Mouse (Mus musculus): ENCODE results near the gene 1110017D15Rik.

The 1110017D15Rik gene

GRCm38 (mm10) chr4:41479456-41479804, 37.7 kb downstream of the 1110017D15Rik start:
- no peak for DNase-seq (ENCODE audit: low read depth)

GRCm38 (mm10) chr4:41478751-41479455, 38.2 kb downstream of the 1110017D15Rik start:
- no peak for DNase-seq (ENCODE audit: low read depth)

- no peak for DNase-seq (ENCODE audit: low read depth)
Observed at GRCm38 (mm10) chr4:41477648-41478160, 39.4 kb downstream of the 1110017D15Rik start.

GRCm38 (mm10) chr4:41471384-41471689, 45.8 kb downstream of the 1110017D15Rik start:
- no peak for DNase-seq (ENCODE audit: low read depth)

GRCm38 (mm10) chr4:41470684-41471383, 46.3 kb downstream of the 1110017D15Rik start:
- no peak for DNase-seq (ENCODE audit: low read depth)

GRCm38 (mm10) chr4:41470051-41470683, 47.0 kb downstream of the 1110017D15Rik start:
- no peak for DNase-seq (ENCODE audit: low read depth)

- DNase-seq (ENCODE audit: low read depth) = no peak
Observed at GRCm38 (mm10) chr4:41469199-41469598, 47.9 kb downstream of the 1110017D15Rik start.

GRCm38 (mm10) chr4:41468396-41469080, 48.6 kb downstream of the 1110017D15Rik start:
- DNase-seq (ENCODE audit: low read depth) = peak; percentile 53

- DNase-seq (ENCODE audit: low read depth) = no peak
Observed at GRCm38 (mm10) chr4:41465287-41465665, 51.9 kb downstream of the 1110017D15Rik start.

GRCm38 (mm10) chr4:41464345-41465286, 52.5 kb downstream of the 1110017D15Rik start, which contains the start of the genes Kif24 and Nudt2:
Gene Kif24, minus strand, starts transcription at chr4:41464887.
Gene Nudt2, plus strand, starts transcription at chr4:41465151.
- peak; percentile 99 for DNase-seq (ENCODE audit: low read depth)

GRCm38 (mm10) chr4:41463051-41463738, 53.9 kb downstream of the 1110017D15Rik start:
- peak; percentile 13 for DNase-seq (ENCODE audit: low read depth)

GRCm38 (mm10) chr4:41460690-41461089, 56.4 kb downstream of the 1110017D15Rik start:
- no peak for DNase-seq (ENCODE audit: low read depth)
